Mouse (Mus musculus): ENCODE measurements around the gene Pth2. TPM values are rescaled to one million over a fixed set of nuclear protein-coding genes. Genes with fewer than 3 reads are reported as not detected.

Gene Pth2
- not detected in 2 replicates for polyA plus RNA-seq (2016; fragmentation: Nextera tagmentation; extraction: Ambion mirVana)

DNA sequence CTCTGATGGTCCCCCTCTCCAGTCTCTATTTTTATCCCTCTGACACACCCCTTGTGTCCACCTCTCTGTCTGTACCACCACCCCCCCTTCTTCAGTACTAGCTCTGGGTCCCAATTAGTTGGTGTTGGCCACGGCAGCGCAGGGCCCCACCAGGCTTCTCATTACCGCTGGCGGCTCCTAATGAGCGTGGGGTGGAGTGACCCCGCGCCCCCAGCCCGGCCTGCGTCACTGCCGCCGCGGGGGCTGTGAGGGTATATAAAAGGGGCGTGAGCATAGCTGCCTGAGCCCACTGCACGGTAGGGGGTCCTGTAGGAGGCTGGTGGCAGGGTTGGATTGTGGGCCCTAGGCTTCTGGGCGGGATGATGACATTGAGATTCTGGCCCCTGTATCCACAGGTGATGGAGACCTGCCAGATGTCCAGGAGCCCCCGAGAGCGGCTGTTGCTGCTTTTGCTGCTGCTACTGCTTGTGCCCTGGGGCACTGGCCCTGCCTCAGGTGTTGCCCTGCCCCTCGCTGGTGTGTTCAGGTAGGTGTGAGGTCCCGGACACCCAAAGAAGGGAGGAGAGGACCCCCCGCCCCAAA lies at the start of gene Pth2:
Gene Pth2, plus strand, starts transcription at position 100 of the 582 bp plus-strand sequence.
- peaks cover 99% of the 10 kb centered on the region for H3K27me3 ChIP-seq
- peaks cover 23% of the 10 kb centered on the region for H3K4me1 ChIP-seq (replicated peaks)
- 11% methylated on average over 20 of the region's 20 CpGs for WGBS
- H3K4me3 ChIP-seq (replicated peaks), result peak within 1 kb of the TSS; percentile 19; the same call in 1 of the 2 replicates
- no peak for ATAC-seq (ENCODE audit: insufficient number of reproducible peaks, insufficient read depth, low FRiP score, low TSS enrichment, low read depth)
- H3K36me3 ChIP-seq, result no peaks in the 10 kb centered on the region
- H3K27ac ChIP-seq, result no peak within 1 kb of the TSS
- no peak within 1 kb of the TSS for H3K9ac ChIP-seq (replicated peaks)
- peak within 1 kb of the TSS; percentile 23; the same call in 1 of the 2 replicates for H3K4me2 ChIP-seq
- H3K9me3 ChIP-seq, result no peaks in the 10 kb centered on the region; the same call in 1 of the 2 replicates

- Histone ChIP-seq H3K9ac (replicated peaks) (no peak overlapping the region), H3K4me2 (no peak overlapping the region), H3K4me1 (replicated peaks) (peaks cover 27% of the 10 kb centered on the region), H3K27ac (no peak overlapping the region), H3K9me3 (peaks cover 4% of the 10 kb centered on the region; the same call in 1 of the 2 replicates), H3K27me3 (peaks cover 18% of the 10 kb centered on the region), H3K4me3 (replicated peaks) (no peak overlapping the region), H3K36me3 (peaks cover 6% of the 10 kb centered on the region)
- WGBS, result 82% methylated on average over 11 of the region's 11 CpGs
- ATAC-seq (ENCODE audit: insufficient number of reproducible peaks, insufficient read depth, low FRiP score, low TSS enrichment, low read depth), result no peak
These were observed 48.9 kb upstream of the Pth2 start for GRCm38 (mm10) chr7:45131850-45132249.

- WGBS, result 72% methylated on average over 8 of the region's 8 CpGs
- H3K4me3 ChIP-seq (replicated peaks), result no peak overlapping the region
- H3K36me3 ChIP-seq, result no peaks in the 10 kb centered on the region
- no peak for ATAC-seq (ENCODE audit: insufficient number of reproducible peaks, insufficient read depth, low FRiP score, low TSS enrichment, low read depth)
- peaks cover 4% of the 10 kb centered on the region; the same call in 1 of the 2 replicates for H3K9me3 ChIP-seq
- H3K4me1 ChIP-seq (replicated peaks), result peaks cover 19% of the 10 kb centered on the region
- no peak overlapping the region for H3K27ac ChIP-seq
- peaks cover 28% of the 10 kb centered on the region for H3K27me3 ChIP-seq
- H3K9ac ChIP-seq (replicated peaks), result no peak overlapping the region
- no peak overlapping the region for H3K4me2 ChIP-seq
These were observed 47.2 kb upstream of the Pth2 start for GRCm38 (mm10) chr7:45133446-45134159.

DNA sequence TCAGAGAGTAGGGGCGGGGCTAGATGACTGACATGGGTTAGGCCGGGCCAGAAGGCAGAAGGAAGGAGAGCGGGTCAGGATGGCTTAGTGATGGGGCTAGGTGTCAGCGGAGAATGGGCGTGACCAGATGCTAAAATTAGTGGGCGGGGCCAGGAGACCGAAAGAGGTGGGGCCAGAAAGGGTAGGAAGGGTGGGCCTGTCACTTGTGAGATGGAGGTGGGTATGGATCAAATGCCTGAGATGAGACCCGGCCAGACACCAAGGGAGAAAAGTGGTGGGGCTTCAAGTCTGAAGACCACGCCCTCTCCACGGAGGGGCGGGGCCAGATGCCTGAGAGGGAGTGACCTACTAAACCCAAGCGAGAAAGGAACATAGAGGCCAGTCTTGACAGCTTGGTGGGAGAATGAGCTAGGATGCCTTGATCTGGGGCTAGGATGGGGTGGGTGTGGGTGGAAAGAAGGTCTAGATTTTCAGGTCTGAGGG lies 46.2 kb upstream of the Pth2 start:
- Histone ChIP-seq H3K4me3 (replicated peaks) (no peak overlapping the region), H3K27me3 (peaks cover 28% of the 10 kb centered on the region), H3K9me3 (peaks cover 4% of the 10 kb centered on the region; the same call in 1 of the 2 replicates), H3K9ac (replicated peaks) (no peak overlapping the region), H3K27ac (no peak overlapping the region), H3K36me3 (no peaks in the 10 kb centered on the region), H3K4me2 (no peak overlapping the region), H3K4me1 (replicated peaks) (peaks cover 17% of the 10 kb centered on the region)
- WGBS, result 5% methylated on average over 12 of the region's 12 CpGs
- ATAC-seq (ENCODE audit: insufficient number of reproducible peaks, insufficient read depth, low FRiP score, low TSS enrichment, low read depth), result peak; percentile 39; the same call in 1 of the 2 replicates

GRCm38 (mm10) chr7:45135370-45135769 lies 45.4 kb upstream of the Pth2 start:
- H3K9me3 ChIP-seq, result peaks cover 4% of the 10 kb centered on the region; the same call in 1 of the 2 replicates
- peak overlapping the region; percentile 49; the same call in 1 of the 2 replicates for H3K4me3 ChIP-seq (replicated peaks)

GRCm38 (mm10) chr7:45135993-45136567 lies 44.7 kb upstream of the Pth2 start, which contains the start of the genes Gm45713 and Flt3l:
Gm45713 (minus strand) TSS chr7:45136231.
Flt3l (minus strand) TSS chr7:45136432.
- WGBS, result 2% methylated on average over 29 of the region's 29 CpGs
- H3K4me1 ChIP-seq (replicated peaks), result peaks cover 10% of the 10 kb centered on the region
- H3K4me3 ChIP-seq (replicated peaks), result peak within 1 kb of the TSS; percentile 49
- no peaks in the 10 kb centered on the region for H3K36me3 ChIP-seq
- peak within 1 kb of the TSS; percentile 58 for H3K9ac ChIP-seq (replicated peaks)
- H3K4me2 ChIP-seq, result peak within 1 kb of the TSS; percentile 69
- peaks cover 28% of the 10 kb centered on the region for H3K27me3 ChIP-seq
- ATAC-seq (ENCODE audit: insufficient number of reproducible peaks, insufficient read depth, low FRiP score, low TSS enrichment, low read depth), result peak; percentile 54
- 0 out of 2 replicates have a peak within 1 kb of the TSS, but pooled peaks have one; percentile 13 for H3K27ac ChIP-seq
- H3K9me3 ChIP-seq, result peaks cover 4% of the 10 kb centered on the region; the same call in 1 of the 2 replicates

More at GRCm38 (mm10) chr7:45135370-45135769, 45.4 kb upstream of the Pth2 start:
- Histone ChIP-seq H3K9ac (replicated peaks) (no peak overlapping the region), H3K27ac (no peak overlapping the region), H3K27me3 (peaks cover 28% of the 10 kb centered on the region), H3K36me3 (no peaks in the 10 kb centered on the region), H3K4me1 (replicated peaks) (peaks cover 10% of the 10 kb centered on the region), H3K4me2 (peak overlapping the region; percentile 69)
- 69% methylated on average over 3 of the region's 3 CpGs for WGBS
- no peak for ATAC-seq (ENCODE audit: insufficient number of reproducible peaks, insufficient read depth, low FRiP score, low TSS enrichment, low read depth)

DNA sequence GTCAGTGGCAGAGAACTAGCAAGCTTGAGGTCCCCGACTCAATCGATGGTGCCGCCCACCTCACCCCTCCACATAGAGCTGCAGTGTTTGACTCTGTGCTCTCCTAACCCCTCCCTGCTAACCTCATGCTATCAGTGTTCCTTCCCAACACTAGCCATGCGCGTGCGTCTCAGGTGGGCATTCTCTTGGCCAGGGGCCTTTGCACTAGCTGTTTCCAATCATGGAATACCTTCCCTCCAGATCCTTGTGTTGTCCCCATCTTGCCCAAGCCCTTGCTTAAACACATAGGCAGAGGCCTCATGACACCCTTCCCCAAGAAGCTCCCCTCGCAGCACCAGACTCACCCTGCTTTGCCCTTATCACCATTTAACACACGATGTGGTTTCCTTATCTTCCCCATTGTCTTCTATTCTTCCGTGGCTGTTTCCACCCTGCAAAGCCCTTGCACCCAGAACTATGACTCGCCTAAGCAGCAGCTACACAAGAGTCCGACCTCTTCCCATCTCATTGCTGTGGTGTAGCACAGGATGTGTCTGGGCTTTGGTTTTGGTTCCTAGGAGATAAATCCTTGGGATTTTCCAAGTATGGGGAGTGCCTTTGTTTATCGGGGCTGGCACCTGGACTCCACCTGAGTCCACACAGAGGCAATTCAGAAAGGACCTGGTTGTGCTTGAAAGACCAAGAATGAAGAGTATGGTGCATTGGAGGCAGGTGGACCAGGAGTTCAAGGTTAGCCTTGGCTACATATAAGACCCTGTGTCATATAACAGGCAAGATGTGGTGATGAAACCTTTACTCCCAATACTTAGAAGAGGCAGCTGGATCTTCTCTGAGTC lies 43.4 kb upstream of the Pth2 start:
- no peak for ATAC-seq (ENCODE audit: insufficient number of reproducible peaks, insufficient read depth, low FRiP score, low TSS enrichment, low read depth)
- Histone ChIP-seq H3K9me3 (peaks cover 4% of the 10 kb centered on the region; the same call in 1 of the 2 replicates), H3K4me1 (replicated peaks) (peaks cover 10% of the 10 kb centered on the region), H3K27ac (no peak overlapping the region), H3K27me3 (peaks cover 28% of the 10 kb centered on the region), H3K4me2 (no peak overlapping the region), H3K4me3 (replicated peaks) (no peak overlapping the region), H3K9ac (replicated peaks) (no peak overlapping the region), H3K36me3 (peaks cover 12% of the 10 kb centered on the region)
- WGBS, result 86% methylated on average over 12 of the region's 12 CpGs

DNA sequence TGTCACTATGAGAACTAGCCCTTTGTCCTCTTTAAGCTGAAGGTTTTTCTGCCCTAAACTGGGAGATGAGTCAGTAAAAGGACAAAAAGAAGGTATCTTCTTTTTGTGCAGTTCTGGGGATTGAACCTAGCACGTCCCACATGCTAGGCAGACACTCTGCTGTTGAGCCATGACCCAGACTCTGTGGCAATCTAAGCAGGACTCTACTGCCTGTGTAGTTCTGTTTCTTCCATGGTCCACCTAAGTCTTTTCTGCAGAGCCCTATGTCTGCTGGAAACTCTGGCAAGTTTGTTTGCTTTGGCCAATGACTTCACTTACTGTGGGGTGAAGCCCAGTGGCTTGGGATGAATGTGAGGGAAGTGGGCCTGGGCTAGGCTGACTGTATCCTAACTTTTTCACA lies 42.4 kb upstream of the Pth2 start:
- Histone ChIP-seq H3K4me1 (replicated peaks) (peaks cover 10% of the 10 kb centered on the region), H3K27me3 (peaks cover 28% of the 10 kb centered on the region), H3K9me3 (peaks cover 1% of the 10 kb centered on the region; the same call in 1 of the 2 replicates), H3K4me3 (replicated peaks) (no peak overlapping the region), H3K36me3 (peaks cover 22% of the 10 kb centered on the region), H3K4me2 (no peak overlapping the region), H3K9ac (replicated peaks) (0 out of 2 replicates have a peak overlapping the region, but pooled peaks have one; percentile 9), H3K27ac (no peak overlapping the region)
- no peak for ATAC-seq (ENCODE audit: insufficient number of reproducible peaks, insufficient read depth, low FRiP score, low TSS enrichment, low read depth)
- 81% methylated on average over 1 of the region's 1 CpGs for WGBS

DNA sequence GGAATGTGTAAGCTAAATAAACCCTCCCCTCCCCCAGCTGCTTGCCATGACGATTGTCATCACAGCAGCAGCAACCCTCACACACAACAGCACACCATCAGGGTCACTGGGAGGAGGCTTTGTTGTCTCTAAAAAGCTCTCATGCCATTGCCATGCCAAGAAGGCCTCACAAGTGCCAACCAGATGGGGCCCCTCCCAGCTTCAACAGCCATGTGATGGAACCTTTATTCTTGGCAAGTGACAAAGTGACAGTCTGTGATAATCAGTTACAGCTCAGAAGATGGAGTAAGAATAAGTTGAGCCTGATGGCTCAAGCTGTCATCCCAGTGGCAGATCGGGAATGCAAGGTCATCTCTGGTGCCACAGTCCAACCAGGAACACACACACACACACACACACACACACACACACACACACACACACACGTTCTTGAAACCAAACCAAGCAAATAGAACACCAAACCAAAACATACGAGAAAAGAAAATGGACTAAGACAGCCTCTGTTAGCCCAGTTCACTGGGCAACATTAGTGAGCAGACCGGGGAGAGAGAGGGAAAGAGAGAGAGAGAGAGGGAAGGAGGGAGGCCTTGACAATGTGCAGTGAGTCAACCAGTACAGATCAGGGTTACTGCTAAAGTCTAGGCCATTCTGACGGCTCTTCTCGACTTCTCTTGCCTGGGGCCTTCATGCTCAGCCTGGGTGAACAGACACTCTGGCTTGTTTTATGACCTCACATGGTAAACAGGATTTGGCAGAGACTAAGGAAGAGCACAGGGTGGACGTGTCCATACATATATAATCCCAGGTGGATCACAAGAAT lies 40.7 kb upstream of the Pth2 start:
- Histone ChIP-seq H3K27ac (no peak overlapping the region), H3K9me3 (no peaks in the 10 kb centered on the region), H3K4me3 (replicated peaks) (no peak overlapping the region), H3K27me3 (peaks cover 19% of the 10 kb centered on the region), H3K4me1 (replicated peaks) (peaks cover 5% of the 10 kb centered on the region), H3K4me2 (no peak overlapping the region), H3K36me3 (peaks cover 39% of the 10 kb centered on the region), H3K9ac (replicated peaks) (no peak overlapping the region)
- WGBS, result 66% methylated on average over 8 of the region's 8 CpGs
- ATAC-seq (ENCODE audit: insufficient number of reproducible peaks, insufficient read depth, low FRiP score, low TSS enrichment, low read depth), result no peak

DNA sequence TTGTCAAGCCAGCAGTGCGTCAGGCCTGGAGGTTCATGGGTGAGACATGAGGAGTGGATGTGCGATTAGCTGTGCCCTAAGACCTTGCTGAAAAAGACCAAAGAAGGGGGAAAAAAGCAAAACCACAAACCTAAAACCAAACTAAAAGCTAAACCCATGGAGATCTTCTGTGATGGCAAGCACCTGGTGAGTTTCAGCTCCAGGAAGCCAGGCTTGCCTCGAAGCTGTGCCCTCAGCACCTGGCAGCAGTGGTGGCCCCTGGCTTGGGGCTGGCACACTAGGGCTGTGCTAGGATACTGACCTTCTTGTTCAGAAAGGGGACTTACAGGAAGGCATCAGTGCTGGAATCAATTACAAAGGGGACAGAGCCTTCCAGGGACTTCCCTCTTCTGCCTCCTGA lies 39.5 kb upstream of the Pth2 start:
- ATAC-seq (ENCODE audit: insufficient number of reproducible peaks, insufficient read depth, low FRiP score, low TSS enrichment, low read depth), result no peak
- Histone ChIP-seq H3K27ac (no peak overlapping the region), H3K36me3 (peaks cover 51% of the 10 kb centered on the region), H3K9ac (replicated peaks) (no peak overlapping the region), H3K4me3 (replicated peaks) (no peak overlapping the region), H3K9me3 (no peaks in the 10 kb centered on the region), H3K4me2 (no peak overlapping the region), H3K27me3 (peaks cover 11% of the 10 kb centered on the region), H3K4me1 (replicated peaks) (no peaks in the 10 kb centered on the region)
- 86% methylated on average over 3 of the region's 3 CpGs for WGBS

All from limb, embryonic 12.5 days (tissue).